Mouse (Mus musculus): ENCODE measurements around the gene Cenpo.

Cenpo gene

DNA sequence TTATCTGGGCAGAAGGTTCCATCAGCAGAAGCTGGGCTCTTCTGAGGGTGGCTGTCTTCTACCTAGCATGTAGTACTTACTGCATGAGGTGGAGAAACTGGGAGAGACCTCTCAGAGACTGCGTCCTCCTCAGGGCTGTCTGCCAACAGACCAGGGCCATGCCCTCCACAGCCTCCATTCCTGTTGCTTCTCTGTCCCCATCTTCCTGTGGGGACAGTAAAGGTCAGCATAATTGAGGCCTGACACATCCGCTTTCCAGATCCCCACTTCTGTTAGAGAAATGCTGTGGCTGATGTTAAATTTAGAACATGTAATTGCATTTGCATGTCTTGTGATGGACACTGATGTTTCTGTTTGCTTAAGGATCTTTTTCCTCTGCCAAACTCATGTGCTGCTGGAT is 83.2 kb downstream of the Cenpo start:
- DNase-seq (ENCODE audit: low read depth, low spot score): no peak
